Mouse (Mus musculus) cerebellum, adult 8-10 months (tissue): ENCODE measurements around the gene Olfr95.
"Not testable (repeated sequence)": the region's sequence is repeated elsewhere in the genome, so short reads cannot be mapped to it uniquely, and the experiment has no call there.

Experiments used
- DNase-seq: peaks from one replicate; pipeline ENCODE4 v3.0.0; 2022

The Olfr95 gene

GRCm38 (mm10) chr17:37213018-37213417 is at the start of gene Olfr95:
Gene Olfr95, minus strand, starts transcription at chr17:37213118.
- no peak for DNase-seq

DNA sequence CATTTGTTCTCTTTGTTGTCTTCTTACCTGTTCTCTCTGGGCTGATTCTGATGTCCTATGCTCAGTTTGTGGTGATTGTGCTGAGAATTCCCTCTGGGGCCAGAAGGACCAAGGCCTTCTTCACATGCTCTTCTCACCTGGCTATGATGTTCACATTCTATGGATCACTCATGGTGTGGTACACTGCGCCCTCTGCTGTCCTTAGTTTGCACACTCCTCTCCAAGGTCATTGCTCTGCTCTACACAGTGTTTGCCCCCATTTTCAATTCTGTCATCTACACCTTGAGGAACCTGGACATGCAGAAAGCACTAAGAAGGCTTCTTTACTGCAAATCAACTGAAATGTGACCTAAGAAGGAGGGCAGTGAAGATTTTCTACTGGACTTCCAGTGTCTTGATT is 37.6 kb upstream of the Olfr95 start:
- DNase-seq: no peak

GRCm38 (mm10) chr17:37249460-37249859 is 36.5 kb upstream of the Olfr95 start:
- DNase-seq: no peak

DNA sequence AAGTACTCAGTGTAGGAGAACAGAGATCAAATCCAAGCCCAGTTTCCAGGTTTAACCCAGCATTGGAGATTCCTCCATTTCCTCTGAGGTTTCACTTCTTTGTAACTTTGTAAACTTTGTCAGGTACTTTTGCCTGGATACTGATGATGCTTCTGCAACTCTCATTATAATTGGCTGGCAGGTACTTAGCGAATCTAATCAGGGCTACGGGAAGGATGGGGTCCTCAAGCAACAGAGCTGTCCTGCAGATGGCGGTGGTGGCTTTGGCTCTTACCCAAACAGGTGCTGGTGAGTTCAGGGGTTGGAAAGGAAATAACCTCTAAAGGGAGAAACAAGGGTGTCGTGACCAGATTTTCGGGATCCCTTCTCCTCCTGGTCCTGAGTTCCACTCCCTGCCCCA is 33.8 kb upstream of the Olfr95 start:
- DNase-seq: no peak

GRCm38 (mm10) chr17:37242198-37242597 is 29.3 kb upstream of the Olfr95 start:
- DNase-seq: no peak

DNA sequence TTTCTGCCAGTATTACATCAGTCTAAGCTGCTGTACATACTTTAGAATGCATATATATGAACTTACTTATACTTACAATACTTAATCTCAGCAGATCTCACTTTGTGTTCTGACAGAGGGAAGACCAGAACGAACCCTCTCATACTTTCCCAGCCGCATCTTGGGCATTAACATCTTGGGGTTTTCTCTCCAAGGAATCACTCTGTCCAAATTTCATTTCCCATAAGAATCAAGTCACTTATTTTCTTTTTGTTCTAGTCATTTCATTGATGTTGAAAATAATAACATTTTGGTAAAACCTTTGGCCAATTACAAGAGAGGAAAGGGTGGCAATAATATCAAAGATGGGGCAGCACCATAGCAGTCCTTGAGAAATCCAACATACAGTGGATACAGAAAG is 24.3 kb upstream of the Olfr95 start, which contains the start of gene Olfr97:
Olfr97 (minus strand) TSS at position 101 of the 400 bp plus-strand sequence.
- DNase-seq: not testable (repeated sequence)

GRCm38 (mm10) chr17:37221879-37222278 is 9.0 kb upstream of the Olfr95 start:
- no peak for DNase-seq

- DNase-seq: no peak
These were observed 6.9 kb upstream of the Olfr95 start, which contains the start of gene Olfr96 for GRCm38 (mm10) chr17:37219846-37220245. Gene Olfr96, plus strand, starts transcription at chr17:37220146.

GRCm38 (mm10) chr17:37218486-37218885 is 5.6 kb upstream of the Olfr95 start:
- no peak for DNase-seq

DNA sequence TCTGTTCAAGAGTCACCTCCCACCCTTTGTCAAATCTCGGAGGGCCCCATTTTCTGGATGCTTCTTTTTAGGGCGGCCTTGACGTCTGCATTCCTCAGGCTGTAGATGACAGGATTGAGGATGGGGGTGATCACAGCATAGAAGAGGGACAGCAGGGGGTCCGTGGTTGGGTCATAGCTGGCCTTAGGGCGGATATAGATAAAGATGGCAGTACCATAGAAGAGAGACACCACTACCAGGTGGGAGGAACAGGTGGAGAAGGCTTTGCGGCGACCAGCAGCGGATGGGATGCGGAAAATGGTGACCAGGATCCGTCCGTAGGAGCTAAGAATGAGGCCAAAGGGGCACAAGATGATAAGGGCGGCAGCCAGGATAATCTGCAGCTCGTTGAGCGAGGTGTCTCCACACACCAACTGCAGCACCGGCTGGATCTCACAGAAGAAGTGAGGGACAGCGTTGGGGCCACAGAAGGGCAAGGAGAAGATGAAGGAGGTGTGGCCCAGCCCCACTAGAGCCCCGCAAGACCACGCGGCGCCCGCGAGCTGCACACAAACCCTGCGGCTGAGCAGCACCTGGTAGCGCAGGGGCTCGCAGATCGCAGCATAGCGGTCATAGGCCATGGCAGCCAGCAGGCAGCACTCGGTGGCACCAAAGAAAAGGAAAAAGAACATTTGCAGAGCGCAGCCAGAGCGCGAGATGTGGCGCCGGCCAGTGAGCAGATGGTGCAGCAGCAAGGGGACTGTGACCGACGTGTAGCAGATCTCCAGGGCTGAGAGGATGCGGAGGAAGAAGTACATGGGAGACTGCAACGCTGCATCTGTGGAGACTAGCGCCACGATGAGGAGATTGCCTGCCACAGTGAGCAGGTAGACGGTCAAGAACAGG is 1.8 kb downstream of the Olfr95 start:
- no peak for DNase-seq

GRCm38 (mm10) chr17:37203917-37204236 is 9.0 kb downstream of the Olfr95 start:
- DNase-seq: no peak

DNA sequence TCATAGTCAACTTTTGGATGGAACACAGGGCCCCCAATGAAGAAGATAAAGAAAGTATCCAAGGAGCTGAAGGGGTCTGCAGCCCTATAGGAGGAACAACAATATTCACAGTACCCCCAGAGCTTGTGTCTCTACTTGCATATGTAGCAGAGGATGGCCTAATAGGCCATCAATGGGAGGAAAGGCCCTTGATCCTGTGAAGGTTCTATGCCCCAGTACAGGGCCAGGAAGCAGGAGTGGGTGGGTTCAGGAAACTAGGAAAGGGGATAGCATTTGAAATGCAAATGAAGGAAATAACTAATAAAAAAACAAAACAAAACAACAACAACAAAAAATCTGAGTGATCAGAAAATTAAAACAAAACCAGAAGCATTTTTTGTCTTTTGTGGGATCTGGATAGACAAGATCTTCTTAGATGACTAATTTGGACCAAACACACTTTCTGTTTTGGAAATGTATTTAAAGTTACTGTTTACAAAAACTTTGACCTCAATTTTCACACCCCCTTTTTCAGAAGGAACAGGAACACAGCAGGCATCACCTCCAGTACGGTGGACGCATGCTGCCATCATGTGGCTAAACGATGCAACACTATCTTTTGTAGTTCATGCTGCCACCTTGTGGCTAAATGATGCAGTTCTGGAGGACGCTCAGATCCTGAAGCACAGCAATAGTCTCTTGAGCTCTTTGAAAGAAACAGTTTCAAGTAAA is 9.6 kb downstream of the Olfr95 start:
- peak; percentile 71 for DNase-seq

GRCm38 (mm10) chr17:37200894-37201293 is 12.0 kb downstream of the Olfr95 start, which contains the start of gene Olfr94:
Gene Olfr94, minus strand, starts transcription at chr17:37200994.
- DNase-seq: no peak

- no peak for DNase-seq
These were observed 15.8 kb downstream of the Olfr95 start for GRCm38 (mm10) chr17:37196845-37197724.

GRCm38 (mm10) chr17:37194782-37195181 is 18.1 kb downstream of the Olfr95 start:
- DNase-seq: no peak

DNA sequence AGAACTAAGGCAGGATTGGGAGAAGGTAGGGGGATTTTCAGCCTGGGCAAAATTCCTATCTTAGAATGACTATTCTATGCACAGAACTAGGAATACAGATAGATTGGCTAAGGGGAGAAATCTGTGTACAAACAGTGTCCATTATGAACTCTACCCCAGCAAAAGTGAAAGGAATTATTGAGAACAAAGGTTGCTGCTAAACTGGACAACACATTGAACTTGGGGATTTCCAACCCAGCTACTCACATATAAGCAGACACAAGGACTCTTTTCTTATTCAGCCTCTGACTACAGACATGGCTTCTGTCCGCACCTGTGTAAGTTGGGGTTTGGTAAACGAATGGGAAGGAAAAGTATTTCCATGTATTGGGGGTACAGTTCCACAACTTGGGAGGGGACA is 19.3 kb downstream of the Olfr95 start, which contains the start of gene Ubd:
Ubd (plus strand) TSS at position 237 of the 400 bp plus-strand sequence.
- DNase-seq: no peak

- no peak for DNase-seq
These were observed 19.9 kb downstream of the Olfr95 start for GRCm38 (mm10) chr17:37193032-37193431.

DNA sequence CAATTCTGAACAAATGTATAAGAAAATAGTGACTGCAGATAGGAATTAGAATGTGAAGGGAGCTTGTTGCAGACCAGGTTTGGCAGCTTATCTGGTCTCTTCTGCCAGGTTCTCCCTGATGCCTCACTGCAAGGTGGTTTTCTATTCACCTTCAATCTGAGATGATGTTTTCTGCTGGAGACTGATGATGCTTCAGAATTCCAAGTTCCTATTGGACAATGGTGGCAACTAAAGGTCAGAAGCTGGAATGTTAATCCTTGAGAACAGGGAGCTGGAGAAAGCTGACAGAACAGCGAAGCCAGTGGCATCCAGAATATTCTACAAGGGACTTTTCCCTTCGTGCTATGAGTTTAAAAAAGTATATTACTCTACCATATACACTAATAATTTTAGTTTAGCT is 22.2 kb downstream of the Olfr95 start:
- DNase-seq: peak; percentile 23

DNA sequence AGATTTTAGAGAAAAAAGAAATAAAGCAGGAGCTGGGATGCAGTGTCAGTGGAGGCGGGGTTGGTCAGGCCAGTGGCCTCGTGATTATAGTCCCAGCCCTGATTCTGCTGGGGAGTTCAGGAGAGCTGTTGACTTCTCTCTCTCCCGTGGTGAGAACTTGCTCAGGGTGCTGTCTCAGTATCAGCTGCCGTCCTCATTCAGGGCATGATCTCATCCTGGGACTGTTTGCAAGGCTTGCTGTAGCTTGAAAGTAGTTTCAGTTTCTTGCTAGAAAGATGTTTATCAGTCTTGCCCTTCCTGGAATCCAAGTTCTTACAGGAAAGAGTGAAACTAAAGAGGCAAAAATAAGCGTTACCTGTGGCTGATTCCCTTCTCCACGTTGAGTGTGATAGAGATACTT is 27.4 kb downstream of the Olfr95 start:
- no peak for DNase-seq

DNA sequence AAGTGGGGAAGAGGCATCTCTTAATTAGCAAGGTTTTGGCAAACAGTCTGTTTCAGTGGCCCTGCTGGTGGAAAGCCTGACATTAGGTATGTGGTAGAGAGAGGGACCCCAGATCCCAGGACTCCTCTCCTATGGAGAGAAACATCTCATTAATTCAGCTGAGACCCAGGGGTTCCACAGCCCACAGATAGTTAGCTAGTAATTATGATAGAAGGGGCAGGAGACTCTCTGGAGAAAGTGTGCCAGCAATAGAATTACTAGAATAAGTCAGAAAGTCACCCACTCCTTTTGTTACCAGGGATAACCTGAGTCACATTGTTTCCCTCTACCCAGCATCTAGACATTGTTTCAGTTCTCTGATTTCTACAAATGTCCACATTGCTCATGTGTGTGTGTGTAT is 51.5 kb downstream of the Olfr95 start, which contains the start of gene Olfr93:
Olfr93 (minus strand) TSS at position 101 of the 400 bp plus-strand sequence.
- DNase-seq: no peak
